Mouse (Mus musculus): ENCODE results near the gene Dpp6.

- TF ChIP-seq POLR2A (IDR thresholded peaks at IDR 0.05; ENCODE audit: extremely low read depth, insufficient read depth, low read length) (no peak), CTCF (IDR thresholded peaks at IDR 0.05; ENCODE audit: extremely low read depth, insufficient read depth, low read length) (no peak)
Observed at GRCm38 (mm10) chr5:27486138-27486537, 669.1 kb downstream of the Dpp6 start.

Data from cortical plate, adult 2 months (tissue).